Mouse (Mus musculus): Measurements from ENCODE around the gene Pdxk. TPM values are rescaled to one million over a fixed set of nuclear protein-coding genes. Genes with fewer than 3 reads are reported as not detected.

Gene Pdxk
- polyA plus RNA-seq, 1 experiment from 2014 or later = 22.6 TPM

- no peak overlapping the region for H3K9ac ChIP-seq (replicated peaks; ENCODE audit: low read length)
- H3K9me3 ChIP-seq (ENCODE audit: control insufficient read depth, low read length) = no peaks in the 10 kb centered on the region
- H3K36me3 ChIP-seq (ENCODE audit: control insufficient read depth, insufficient read depth, low read length) = peaks cover 59% of the 10 kb centered on the region
- ATAC-seq (ENCODE audit: low FRiP score, low TSS enrichment) (no peak), DNase-seq (no peak)
- H3K4me2 ChIP-seq (ENCODE audit: low read length) = no peak overlapping the region
- no peak overlapping the region for H3K27ac ChIP-seq (replicated peaks; ENCODE audit: low read depth, low read length)
- no peak overlapping the region for H3K4me3 ChIP-seq (replicated peaks; ENCODE audit: low read depth, low read length)
- no peaks in the 10 kb centered on the region for H3K4me1 ChIP-seq (ENCODE audit: control insufficient read depth, insufficient read depth, low read length)
- H3K27me3 ChIP-seq (ENCODE audit: control insufficient read depth, insufficient read depth, low read length) = no peaks in the 10 kb centered on the region
- 82% methylated on average over 3 of the region's 3 CpGs for WGBS
These were observed 17.4 kb downstream of the Pdxk start for GRCm38 (mm10) chr10:78447396-78447795.

- no peaks in the 10 kb centered on the region for H3K9me3 ChIP-seq (ENCODE audit: control insufficient read depth, low read length)
- no peak for ATAC-seq (ENCODE audit: low FRiP score, low TSS enrichment)
- H3K27me3 ChIP-seq (ENCODE audit: control insufficient read depth, insufficient read depth, low read length) = no peaks in the 10 kb centered on the region
- no peak overlapping the region for H3K9ac ChIP-seq (replicated peaks; ENCODE audit: low read length)
- 97% methylated on average over 3 of the region's 3 CpGs for WGBS
- no peak overlapping the region for H3K27ac ChIP-seq (replicated peaks; ENCODE audit: low read depth, low read length)
- DNase-seq = no peak
- peaks cover 64% of the 10 kb centered on the region for H3K36me3 ChIP-seq (ENCODE audit: control insufficient read depth, insufficient read depth, low read length)
- H3K4me2 ChIP-seq (ENCODE audit: low read length) = no peak overlapping the region
- H3K4me3 ChIP-seq (replicated peaks; ENCODE audit: low read depth, low read length) = no peak overlapping the region
- H3K4me1 ChIP-seq (ENCODE audit: control insufficient read depth, insufficient read depth, low read length) = no peaks in the 10 kb centered on the region
These were observed 18.6 kb downstream of the Pdxk start for GRCm38 (mm10) chr10:78446195-78446594.

- ATAC-seq (ENCODE audit: low FRiP score, low TSS enrichment) (no peak), DNase-seq (no peak)
- 90% methylated on average over 3 of the region's 3 CpGs for WGBS
- no peaks in the 10 kb centered on the region for H3K9me3 ChIP-seq (ENCODE audit: control insufficient read depth, low read length)
- H3K27ac ChIP-seq (replicated peaks; ENCODE audit: low read depth, low read length) = no peak overlapping the region
- H3K36me3 ChIP-seq (ENCODE audit: control insufficient read depth, insufficient read depth, low read length) = peaks cover 38% of the 10 kb centered on the region
- H3K4me1 ChIP-seq (ENCODE audit: control insufficient read depth, insufficient read depth, low read length) = no peaks in the 10 kb centered on the region
- H3K27me3 ChIP-seq (ENCODE audit: control insufficient read depth, insufficient read depth, low read length) = no peaks in the 10 kb centered on the region
- no peak overlapping the region for H3K9ac ChIP-seq (replicated peaks; ENCODE audit: low read length)
- no peak overlapping the region for H3K4me2 ChIP-seq (ENCODE audit: low read length)
- no peak overlapping the region for H3K4me3 ChIP-seq (replicated peaks; ENCODE audit: low read depth, low read length)
These were observed 22.5 kb downstream of the Pdxk start for GRCm38 (mm10) chr10:78442292-78442691.

GRCm38 (mm10) chr10:78441606-78442005, 23.2 kb downstream of the Pdxk start:
- H3K4me1 ChIP-seq (ENCODE audit: control insufficient read depth, insufficient read depth, low read length) = no peaks in the 10 kb centered on the region
- DNase-seq (no peak), ATAC-seq (ENCODE audit: low FRiP score, low TSS enrichment) (no peak)
- no peaks in the 10 kb centered on the region for H3K27me3 ChIP-seq (ENCODE audit: control insufficient read depth, insufficient read depth, low read length)
- no peak overlapping the region for H3K4me2 ChIP-seq (ENCODE audit: low read length)
- no peaks in the 10 kb centered on the region for H3K9me3 ChIP-seq (ENCODE audit: control insufficient read depth, low read length)
- H3K4me3 ChIP-seq (replicated peaks; ENCODE audit: low read depth, low read length) = no peak overlapping the region
- no peak overlapping the region for H3K9ac ChIP-seq (replicated peaks; ENCODE audit: low read length)
- H3K36me3 ChIP-seq (ENCODE audit: control insufficient read depth, insufficient read depth, low read length) = peaks cover 35% of the 10 kb centered on the region
- WGBS = 81% methylated on average over 5 of the region's 5 CpGs
- H3K27ac ChIP-seq (replicated peaks; ENCODE audit: low read depth, low read length) = no peak overlapping the region

- H3K36me3 ChIP-seq (ENCODE audit: control insufficient read depth, insufficient read depth, low read length) = peaks cover 30% of the 10 kb centered on the region
- H3K27ac ChIP-seq (replicated peaks; ENCODE audit: low read depth, low read length) = no peak overlapping the region
- H3K27me3 ChIP-seq (ENCODE audit: control insufficient read depth, insufficient read depth, low read length) = no peaks in the 10 kb centered on the region
- H3K4me1 ChIP-seq (ENCODE audit: control insufficient read depth, insufficient read depth, low read length) = no peaks in the 10 kb centered on the region
- H3K9ac ChIP-seq (replicated peaks; ENCODE audit: low read length) = no peak overlapping the region
- DNase-seq (peak; percentile 55), ATAC-seq (ENCODE audit: low FRiP score, low TSS enrichment) (no peak; the same call in 1 of the 2 replicates)
- 66% methylated on average over 9 of the region's 9 CpGs for WGBS
- no peaks in the 10 kb centered on the region for H3K9me3 ChIP-seq (ENCODE audit: control insufficient read depth, low read length)
- no peak overlapping the region for H3K4me2 ChIP-seq (ENCODE audit: low read length)
- H3K4me3 ChIP-seq (replicated peaks; ENCODE audit: low read depth, low read length) = no peak overlapping the region
These were observed 24.0 kb downstream of the Pdxk start for GRCm38 (mm10) chr10:78440812-78441211.

GRCm38 (mm10) chr10:78439990-78440389, 24.8 kb downstream of the Pdxk start:
- ATAC-seq (ENCODE audit: low FRiP score, low TSS enrichment) (no peak), DNase-seq (no peak)
- Histone ChIP-seq H3K27ac (replicated peaks; ENCODE audit: low read depth, low read length) (no peak overlapping the region), H3K4me1 (ENCODE audit: control insufficient read depth, insufficient read depth, low read length) (no peaks in the 10 kb centered on the region), H3K4me2 (ENCODE audit: low read length) (no peak overlapping the region), H3K9ac (replicated peaks; ENCODE audit: low read length) (no peak overlapping the region), H3K27me3 (ENCODE audit: control insufficient read depth, insufficient read depth, low read length) (no peaks in the 10 kb centered on the region), H3K9me3 (ENCODE audit: control insufficient read depth, low read length) (no peaks in the 10 kb centered on the region), H3K4me3 (replicated peaks; ENCODE audit: low read depth, low read length) (no peak overlapping the region), H3K36me3 (ENCODE audit: control insufficient read depth, insufficient read depth, low read length) (peaks cover 30% of the 10 kb centered on the region)
- 93% methylated on average over 7 of the region's 7 CpGs for WGBS

GRCm38 (mm10) chr10:78439550-78439949, 25.2 kb downstream of the Pdxk start:
- ATAC-seq (ENCODE audit: low FRiP score, low TSS enrichment) (peak; percentile 19; the same call in 1 of the 2 replicates), DNase-seq (peak; percentile 32)
- Histone ChIP-seq H3K4me3 (replicated peaks; ENCODE audit: low read depth, low read length) (no peak overlapping the region), H3K27ac (replicated peaks; ENCODE audit: low read depth, low read length) (no peak overlapping the region), H3K9me3 (ENCODE audit: control insufficient read depth, low read length) (no peaks in the 10 kb centered on the region), H3K4me1 (ENCODE audit: control insufficient read depth, insufficient read depth, low read length) (no peaks in the 10 kb centered on the region), H3K4me2 (ENCODE audit: low read length) (no peak overlapping the region), H3K9ac (replicated peaks; ENCODE audit: low read length) (no peak overlapping the region), H3K36me3 (ENCODE audit: control insufficient read depth, insufficient read depth, low read length) (peaks cover 28% of the 10 kb centered on the region), H3K27me3 (ENCODE audit: control insufficient read depth, insufficient read depth, low read length) (no peaks in the 10 kb centered on the region)
- 63% methylated on average over 5 of the region's 5 CpGs for WGBS

- no peak overlapping the region for H3K9ac ChIP-seq (replicated peaks; ENCODE audit: low read length)
- H3K4me1 ChIP-seq (ENCODE audit: control insufficient read depth, insufficient read depth, low read length) = no peaks in the 10 kb centered on the region
- ATAC-seq (ENCODE audit: low FRiP score, low TSS enrichment) = 0 out of 2 replicates have a peak, but pooled peaks have one; percentile 37
- H3K9me3 ChIP-seq (ENCODE audit: control insufficient read depth, low read length) = no peaks in the 10 kb centered on the region
- no peak overlapping the region for H3K4me3 ChIP-seq (replicated peaks; ENCODE audit: low read depth, low read length)
- H3K27me3 ChIP-seq (ENCODE audit: control insufficient read depth, insufficient read depth, low read length) = no peaks in the 10 kb centered on the region
- H3K36me3 ChIP-seq (ENCODE audit: control insufficient read depth, insufficient read depth, low read length) = peaks cover 15% of the 10 kb centered on the region; the same call in 1 of the 2 replicates
- DNase-seq = peak; percentile 85
- H3K27ac ChIP-seq (replicated peaks; ENCODE audit: low read depth, low read length) = 0 out of 2 replicates have a peak overlapping the region, but pooled peaks have one; percentile 6
- no peak overlapping the region for H3K4me2 ChIP-seq (ENCODE audit: low read length)
- WGBS = 11% methylated on average over 5 of the region's 5 CpGs
These were observed 26.7 kb downstream of the Pdxk start for GRCm38 (mm10) chr10:78438094-78438493.

- Histone ChIP-seq H3K27ac (replicated peaks; ENCODE audit: low read depth, low read length) (no peak overlapping the region), H3K36me3 (ENCODE audit: control insufficient read depth, insufficient read depth, low read length) (peaks cover 10% of the 10 kb centered on the region), H3K9ac (replicated peaks; ENCODE audit: low read length) (no peak overlapping the region), H3K4me2 (ENCODE audit: low read length) (no peak overlapping the region), H3K27me3 (ENCODE audit: control insufficient read depth, insufficient read depth, low read length) (no peaks in the 10 kb centered on the region), H3K9me3 (ENCODE audit: control insufficient read depth, low read length) (no peaks in the 10 kb centered on the region), H3K4me1 (ENCODE audit: control insufficient read depth, insufficient read depth, low read length) (no peaks in the 10 kb centered on the region), H3K4me3 (replicated peaks; ENCODE audit: low read depth, low read length) (no peak overlapping the region)
- 72% methylated on average over 3 of the region's 3 CpGs for WGBS
- ATAC-seq (ENCODE audit: low FRiP score, low TSS enrichment) (no peak), DNase-seq (no peak)
These were observed 31.9 kb downstream of the Pdxk start for GRCm38 (mm10) chr10:78432853-78433252.
